Mouse (Mus musculus) Patski (cell line): ENCODE measurements around the gene Flrt1. TPM values are rescaled to one million over a fixed set of nuclear protein-coding genes. Genes with fewer than 3 reads are reported as not detected.
A peak's percentile ranks its signal among the peaks of the same experiment; 100 is the strongest.

Experiments used
- ATAC-seq: fragments of 100-300 bp; one replicate; pipeline ENCODE4 v1.8.0; 2021
- CTCF ChIA-PET: fragments of 350-600 bp; sonication (Branson Sonifier 250); formaldehyde crosslinking; loops from one replicate; lab custom pipeline; 2022; ENCODE audit warnings: inconsistent platforms; lab: Charles Lee
- POLR2A ChIA-PET: fragments of 350-600 bp; sonication (Branson Sonifier 250); formaldehyde crosslinking; loops from one replicate; lab custom pipeline; 2022; ENCODE audit warnings: antibody characterized with exemption, inconsistent platforms; lab: Charles Lee
- DNase-seq: peaks from one replicate; pipeline ENCODE4 v3.0.0-alpha.2; 2011; ENCODE audit warnings: low read depth, low spot score
- H3K27me3 ChIP-seq: fragments of 371-371 bp; one replicate; pipeline ENCODE4 v1.5.1; 2021
- CTCF ChIP-seq: fragments of 100-300 bp; IDR thresholded peaks from one replicate; pipeline ENCODE4 v1.5.1; 2021
- in situ Hi-C: fragments of 300-500 bp; cut with MboI; formaldehyde crosslinking; loops from 3 replicates; pipeline ENCODE4 v1.11.1; 2018; ENCODE audit warnings: low pct_unique_long_range_greater_than_20kb, mixed read lengths
- polyA plus RNA-seq: library from polyadenylated mRNA; unstranded; gene quantifications from one replicate; pipeline ENCODE4 v1.2.3, GENCODE M21; 2021

Flrt1 gene
- polyA plus RNA-seq, 1 experiment from 2014 or later = 12.6 TPM

GRCm38 (mm10) chr19:7108114-7108905 lies 2.8 kb upstream of the Flrt1 start:
- POLR2A ChIA-PET = interaction anchor here (0.6 kb wide), 1 partner anchor 26 kb away, joined by 3 read pairs; no protein-coding TSS in a partner anchor
- CTCF ChIA-PET = interaction anchor here (0.6 kb wide), 1 partner anchor 24 kb away, joined by 3 read pairs; no protein-coding TSS in a partner anchor
- no peak for TF ChIP-seq CTCF
- H3K27me3 ChIP-seq = no peaks in the 10 kb centered on the region
- in situ Hi-C loops = no loop called here
- DNase-seq = peak; percentile 73
- peak; percentile 22 for ATAC-seq

GRCm38 (mm10) chr19:7107174-7107573 lies 1.6 kb upstream of the Flrt1 start:
- ChIA-PET POLR2A (interaction anchor here (1.0 kb wide), 1 partner anchor 36 kb away, joined by 3 read pairs; no protein-coding TSS in a partner anchor), CTCF (interaction anchor here (1.3 kb wide), 1 partner anchor 40 kb away, joined by 3 read pairs; no protein-coding TSS in a partner anchor)
- in situ Hi-C loops = no loop called here
- DNase-seq (no peak), ATAC-seq (no peak)
- H3K27me3 ChIP-seq = no peaks in the 10 kb centered on the region
- no peak for TF ChIP-seq CTCF

GRCm38 (mm10) chr19:7106566-7106965 lies 1.0 kb upstream of the Flrt1 start:
- no peak for TF ChIP-seq CTCF
- no peaks in the 10 kb centered on the region for H3K27me3 ChIP-seq
- POLR2A ChIA-PET = interaction anchor here (1.0 kb wide), 1 partner anchor 36 kb away, joined by 3 read pairs; no protein-coding TSS in a partner anchor
- no peak for DNase-seq
- no peak for ATAC-seq
- CTCF ChIA-PET = interaction anchor here (1.3 kb wide), 1 partner anchor 40 kb away, joined by 3 read pairs; no protein-coding TSS in a partner anchor
- in situ Hi-C loops = no loop called here

- ATAC-seq (no peak), DNase-seq (no peak)
- in situ Hi-C loops = no loop called here
- CTCF ChIA-PET = interaction anchor here (1.3 kb wide), 1 partner anchor 35 kb away, joined by 3 read pairs; no protein-coding TSS in a partner anchor
- TF ChIP-seq CTCF = no peak
- POLR2A ChIA-PET = no interaction called here
- no peaks in the 10 kb centered on the region for H3K27me3 ChIP-seq
These were observed 1.5 kb downstream of the Flrt1 start for GRCm38 (mm10) chr19:7103993-7104401.

- no peak for TF ChIP-seq CTCF
- CTCF ChIA-PET = interaction anchor here (1.3 kb wide), 2 partner anchors 34 to 86 kb away, joined by 3 read pairs; no protein-coding TSS in a partner anchor
- in situ Hi-C loops = no loop called here
- no peaks in the 10 kb centered on the region for H3K27me3 ChIP-seq
- DNase-seq (no peak), ATAC-seq (no peak)
- POLR2A ChIA-PET = interaction anchor here (0.8 kb wide), 1 partner anchor 12 kb away, joined by 4 read pairs; no protein-coding TSS in a partner anchor
These were observed 2.1 kb downstream of the Flrt1 start for GRCm38 (mm10) chr19:7103349-7103992.

- in situ Hi-C loops = no loop called here
- ChIA-PET CTCF (no interaction called here), POLR2A (interaction anchor here (1.2 kb wide), 1 partner anchor 10 kb away, joined by 5 read pairs; no protein-coding TSS in a partner anchor)
- H3K27me3 ChIP-seq = no peaks in the 10 kb centered on the region
- no peak for TF ChIP-seq CTCF
- ATAC-seq = no peak
- no peak for DNase-seq
These were observed 3.5 kb downstream of the Flrt1 start for GRCm38 (mm10) chr19:7102039-7102438.

- CTCF ChIA-PET = no interaction called here
These were observed 5.8 kb downstream of the Flrt1 start for GRCm38 (mm10) chr19:7099620-7100155.

GRCm38 (mm10) chr19:7092756-7093155 lies 12.8 kb downstream of the Flrt1 start:
- ATAC-seq = no peak
- H3K27me3 ChIP-seq = no peaks in the 10 kb centered on the region
- in situ Hi-C loops = no loop called here
- ChIA-PET CTCF (no interaction called here), POLR2A (interaction anchor here (1.1 kb wide), 1 partner anchor 73 kb away, joined by 3 read pairs; no protein-coding TSS in a partner anchor)
- no peak for DNase-seq
- TF ChIP-seq CTCF = no peak

More at GRCm38 (mm10) chr19:7099620-7100155, 5.8 kb downstream of the Flrt1 start:
- H3K27me3 ChIP-seq = no peaks in the 10 kb centered on the region
- ATAC-seq (no peak), DNase-seq (no peak)
- in situ Hi-C loops = no loop called here
- TF ChIP-seq CTCF = no peak
- POLR2A ChIA-PET = no interaction called here

- DNase-seq = no peak
- POLR2A ChIA-PET = interaction anchor here (0.7 to 1.6 kb wide), 3 partner anchors 11 to 114 kb away, joined by 3 to 6 read pairs (median 4); partner anchors contain the start of gene Flrt1
- no peaks in the 10 kb centered on the region for H3K27me3 ChIP-seq
- in situ Hi-C loops = no loop called here
- CTCF ChIA-PET = interaction anchor here (1.1 to 1.4 kb wide), 2 partner anchors 9 to 43 kb away, joined by 3 read pairs; no protein-coding TSS in a partner anchor
- TF ChIP-seq CTCF = no peak
- ATAC-seq = no peak
These were observed 14.0 kb downstream of the Flrt1 start for GRCm38 (mm10) chr19:7091448-7092050.
